In genomic region chr5:112607867-112608516, GRCm38 (mm10) we compare ENCODE assay signal across 9 mouse cellular contexts. TPM values are rescaled to one million over a fixed set of nuclear protein-coding genes. Genes with fewer than 3 reads are reported as not detected.
DNase-seq lines count a peak whose midpoint lies in the region; ATAC-seq lines count a peak whose summit lies in the region.
"Had no signal": no experiment of that assay in that cellular context is flagged by ENCODE, and none has a peak within 500 bp of the region (broad histone marks: within the 10 kb centered on the region; RNA-seq: fewer than 3 reads in every experiment).

No protein-coding gene starts in this region.

- WGBS in embryonic facial prominence, embryonic 15.5 days = 25% methylated on average over 9 of the region's 9 CpGs
- 25% methylated on average over 9 of the region's 9 CpGs for WGBS in heart, embryonic 12.5 days

- DNase-seq in frontal cortex, postnatal 36 days (ENCODE audit: low spot score in 2 of 2) = no peak
- DNase-seq in MN1 (ENCODE audit: low spot score) = peak; percentile 51
- DNase-seq in lung, postnatal 14 days = peak; percentile 45
- DNase-seq in heart, adult 11 months = no peak
- no peak for DNase-seq in natural killer cell, adult 2 months (ENCODE audit: low spot score in 2 of 2)
- DNase-seq: thymus, postnatal 14 days had no signal

- H3K9ac ChIP-seq in embryonic facial prominence, embryonic 15.5 days = no peak overlapping the region
- no peak overlapping the region for H3K9ac ChIP-seq in heart, embryonic 12.5 days

- no peaks in the 10 kb centered on the region for H3K36me3 ChIP-seq in embryonic facial prominence, embryonic 15.5 days
- H3K36me3 ChIP-seq in heart, embryonic 12.5 days = no peaks in the 10 kb centered on the region

- 0 out of 2 replicates have a peak overlapping the region, but pooled peaks have one; percentile 28 for H3K27ac ChIP-seq in embryonic facial prominence, embryonic 15.5 days (replicated peaks)
- H3K27ac ChIP-seq in heart, embryonic 12.5 days (ENCODE audit: poor library complexity, severe bottlenecking) = no peak overlapping the region

- peaks cover 42% of the 10 kb centered on the region for H3K4me1 ChIP-seq in embryonic facial prominence, embryonic 15.5 days
- H3K4me1 ChIP-seq in heart, embryonic 12.5 days (replicated peaks) = peaks cover 4% of the 10 kb centered on the region; the same call in 1 of the 2 replicates

- H3K27me3 ChIP-seq in embryonic facial prominence, embryonic 15.5 days = no peaks in the 10 kb centered on the region
- H3K27me3 ChIP-seq in heart, embryonic 12.5 days (replicated peaks) = peaks cover 55% of the 10 kb centered on the region

- no peak overlapping the region for H3K4me2 ChIP-seq in embryonic facial prominence, embryonic 15.5 days (replicated peaks)
- H3K4me2 ChIP-seq in heart, embryonic 12.5 days = no peak overlapping the region

- no peak overlapping the region for H3K4me3 ChIP-seq in embryonic facial prominence, embryonic 15.5 days (replicated peaks)
- H3K4me3 ChIP-seq in heart, embryonic 12.5 days = no peak overlapping the region

- ATAC-seq in frontal cortex, adult (ENCODE audit: low TSS enrichment) = peak; percentile 11; the same call in 1 of the 2 replicates
- 0 out of 2 replicates have a peak, but pooled peaks have one; percentile 24 for ATAC-seq in embryonic facial prominence, embryonic 15.5 days (ENCODE audit: insufficient number of reproducible peaks, low FRiP score, low TSS enrichment, low read depth)
- ATAC-seq in heart, embryonic 12.5 days (ENCODE audit: insufficient number of reproducible peaks, low FRiP score) = no peak

- no peaks in the 10 kb centered on the region for H3K9me3 ChIP-seq in embryonic facial prominence, embryonic 15.5 days (replicated peaks)
- no peaks in the 10 kb centered on the region for H3K9me3 ChIP-seq in heart, embryonic 12.5 days (replicated peaks)

RNA-seq across cellular contexts. Expression of gene Sez6l, which starts 31.0 kb away (rescaled TPM):
- 1.3 and 1.4 TPM in 2 replicates for polyA plus RNA-seq in embryonic facial prominence, embryonic 15.5 days (2015; fragmentation: Nextera tagmentation; extraction: Ambion mirVana)
- polyA plus RNA-seq in heart, embryonic 12.5 days (2016; fragmentation: Nextera tagmentation; extraction: Ambion mirVana) = 0.31 and 0.48 TPM in 2 replicates

Comparison
In these comparisons a context has a peak if more than half of its experiments do, and no peak if none do; other contexts are left out.
1. DNase-seq: peak in MN1 (single experiment) and lung, postnatal 14 days (single experiment); none in frontal cortex, postnatal 36 days (0 of 2), heart, adult 11 months (single experiment) and natural killer cell, adult 2 months (0 of 2).